Mouse (Mus musculus) bone marrow macrophage, adult 2 months (primary cell): Measurements from ENCODE around the gene Stk11ip.

ENCODE experiments used
- CTCF ChIP-seq: IDR thresholded peaks from 2 replicates; pipeline ENCODE4 v1.5.1; 2012; ENCODE audit warnings: low read depth, mild to moderate bottlenecking, low read length, moderate library complexity
- POLR2A ChIP-seq: IDR thresholded peaks from 2 replicates; pipeline ENCODE4 v1.6.1; 2012; ENCODE audit warnings: mild to moderate bottlenecking, low read depth, low read length, borderline replicate concordance

- TF ChIP-seq CTCF (no peak), POLR2A (no peak)
Observed at GRCm38 (mm10) chr1:75556143-75556781, 34.9 kb downstream of the Stk11ip start.
